Mouse (Mus musculus): ENCODE results near the gene Tldc2. TPM values are rescaled to one million over a fixed set of nuclear protein-coding genes. Genes with fewer than 3 reads are reported as not detected.

The Tldc2 gene
- polyA plus RNA-seq, 1 experiment from 2014 or later, result not detected

DNA sequence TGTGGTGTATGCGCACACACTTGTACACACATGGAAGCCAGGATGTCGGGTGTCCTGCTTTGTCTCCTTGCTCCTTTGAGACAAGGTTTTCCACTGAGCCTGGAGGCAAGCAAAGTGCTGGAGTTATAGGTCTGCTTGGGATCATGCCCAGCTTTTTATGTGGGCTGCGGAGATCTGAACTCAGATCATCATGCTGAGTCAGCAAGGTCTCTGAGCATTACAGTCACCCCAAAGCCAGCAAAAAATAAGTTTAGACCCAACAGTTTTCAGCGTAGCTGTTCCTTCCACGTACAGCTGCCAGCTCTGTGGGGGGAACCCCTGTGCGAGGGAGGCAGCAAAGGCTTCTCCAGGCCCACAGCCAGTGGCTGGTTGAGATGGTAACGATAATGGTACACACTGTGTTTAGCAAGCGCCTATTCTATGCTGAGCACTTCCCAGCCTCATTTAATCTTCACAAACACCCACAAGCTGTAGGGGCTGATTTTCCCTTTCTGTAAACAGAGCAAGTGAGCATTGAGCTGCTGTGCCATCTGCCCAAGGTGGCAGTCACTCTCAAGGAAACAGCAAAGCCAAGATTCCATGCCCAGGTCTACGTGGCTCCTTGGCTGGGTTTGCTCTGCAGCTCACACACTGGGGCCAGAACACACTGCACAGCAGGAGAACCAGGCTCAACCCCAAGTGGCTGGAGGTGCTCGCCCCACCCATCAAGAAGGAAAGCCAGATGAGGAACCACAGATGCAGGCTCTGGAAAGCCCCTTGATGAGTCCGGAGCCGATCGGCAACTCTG is 38.3 kb upstream of the Tldc2 start:
- no peak for ATAC-seq (replicated peaks; ENCODE audit: low FRiP score, low TSS enrichment, low read depth)
- no peak for DNase-seq (ENCODE audit: low spot score)
- no peak overlapping the region for H3K9ac ChIP-seq (ENCODE audit: low read length)
- no peaks in the 10 kb centered on the region for H3K4me1 ChIP-seq (replicated peaks; ENCODE audit: control insufficient read depth, insufficient read depth, low read length)
- no peak overlapping the region for H3K4me3 ChIP-seq (ENCODE audit: low read depth, low read length)
- H3K27me3 ChIP-seq (replicated peaks; ENCODE audit: control insufficient read depth, insufficient read depth, low read length), result no peaks in the 10 kb centered on the region
- no peaks in the 10 kb centered on the region for H3K9me3 ChIP-seq (ENCODE audit: control insufficient read depth, low read length)
- 83% methylated on average over 13 of the region's 13 CpGs for WGBS
- H3K4me2 ChIP-seq (ENCODE audit: low read length), result no peak overlapping the region
- H3K27ac ChIP-seq (ENCODE audit: low read depth), result no peak overlapping the region
- peaks cover 77% of the 10 kb centered on the region for H3K36me3 ChIP-seq (ENCODE audit: control insufficient read depth, insufficient read depth, low read length)

DNA sequence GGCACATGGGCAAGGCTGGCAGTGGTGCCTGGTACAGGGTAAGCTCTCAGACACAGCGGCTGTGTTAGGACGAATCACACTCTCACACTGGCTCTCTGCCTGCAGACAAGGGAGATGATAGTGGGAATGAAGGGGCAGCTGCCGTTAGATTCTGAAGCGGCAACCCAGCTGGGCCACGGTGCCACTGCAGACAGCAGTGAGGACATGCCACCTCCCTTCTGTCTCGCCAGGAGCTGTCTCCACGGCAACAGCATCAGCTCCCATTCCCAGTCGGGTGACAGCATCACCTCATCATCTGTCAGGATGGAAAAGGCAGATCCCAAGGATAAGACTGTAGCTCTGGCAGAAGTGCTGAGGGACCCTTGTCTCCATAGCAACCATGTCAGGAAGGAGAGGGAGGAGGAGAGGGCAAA is 37.0 kb upstream of the Tldc2 start:
- Histone ChIP-seq H3K4me1 (replicated peaks; ENCODE audit: control insufficient read depth, insufficient read depth, low read length) (no peaks in the 10 kb centered on the region), H3K36me3 (ENCODE audit: control insufficient read depth, insufficient read depth, low read length) (peaks cover 73% of the 10 kb centered on the region), H3K9me3 (ENCODE audit: control insufficient read depth, low read length) (no peaks in the 10 kb centered on the region), H3K4me2 (ENCODE audit: low read length) (no peak overlapping the region), H3K4me3 (ENCODE audit: low read depth, low read length) (no peak overlapping the region), H3K27ac (ENCODE audit: low read depth) (no peak overlapping the region), H3K27me3 (replicated peaks; ENCODE audit: control insufficient read depth, insufficient read depth, low read length) (no peaks in the 10 kb centered on the region), H3K9ac (ENCODE audit: low read length) (no peak overlapping the region)
- no peak for ATAC-seq (replicated peaks; ENCODE audit: low FRiP score, low TSS enrichment, low read depth)
- 69% methylated on average over 8 of the region's 8 CpGs for WGBS
- DNase-seq (ENCODE audit: low spot score), result no peak

DNA sequence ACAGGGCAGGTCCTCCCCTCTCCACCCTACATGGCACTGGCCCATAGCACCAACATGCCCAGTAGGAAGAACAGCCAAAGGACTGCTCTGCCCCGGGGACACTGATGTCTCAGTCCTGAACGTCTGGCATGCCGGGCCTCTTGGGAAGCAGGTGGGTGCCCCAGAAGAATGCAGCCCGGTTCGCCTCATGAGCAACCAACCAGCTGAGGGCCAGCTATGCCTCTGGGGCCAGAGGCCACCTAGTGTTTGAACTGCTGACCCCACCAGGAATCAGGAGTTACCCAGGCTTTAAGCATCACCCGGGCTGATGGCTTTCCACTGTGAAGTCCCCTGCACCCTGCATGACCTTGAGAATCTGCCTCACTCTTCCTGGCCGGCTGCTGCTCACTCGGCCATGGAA is 34.4 kb upstream of the Tldc2 start:
- no peaks in the 10 kb centered on the region for H3K9me3 ChIP-seq (ENCODE audit: control insufficient read depth, low read length)
- ATAC-seq (replicated peaks; ENCODE audit: low FRiP score, low TSS enrichment, low read depth), result no peak
- H3K4me1 ChIP-seq (replicated peaks; ENCODE audit: control insufficient read depth, insufficient read depth, low read length), result no peaks in the 10 kb centered on the region
- peaks cover 68% of the 10 kb centered on the region for H3K36me3 ChIP-seq (ENCODE audit: control insufficient read depth, insufficient read depth, low read length)
- H3K4me3 ChIP-seq (ENCODE audit: low read depth, low read length), result no peak overlapping the region
- 82% methylated on average over 8 of the region's 8 CpGs for WGBS
- H3K27me3 ChIP-seq (replicated peaks; ENCODE audit: control insufficient read depth, insufficient read depth, low read length), result no peaks in the 10 kb centered on the region
- H3K4me2 ChIP-seq (ENCODE audit: low read length), result no peak overlapping the region
- H3K27ac ChIP-seq (ENCODE audit: low read depth), result no peak overlapping the region
- H3K9ac ChIP-seq (ENCODE audit: low read length), result no peak overlapping the region
- DNase-seq (ENCODE audit: low spot score), result no peak

DNA sequence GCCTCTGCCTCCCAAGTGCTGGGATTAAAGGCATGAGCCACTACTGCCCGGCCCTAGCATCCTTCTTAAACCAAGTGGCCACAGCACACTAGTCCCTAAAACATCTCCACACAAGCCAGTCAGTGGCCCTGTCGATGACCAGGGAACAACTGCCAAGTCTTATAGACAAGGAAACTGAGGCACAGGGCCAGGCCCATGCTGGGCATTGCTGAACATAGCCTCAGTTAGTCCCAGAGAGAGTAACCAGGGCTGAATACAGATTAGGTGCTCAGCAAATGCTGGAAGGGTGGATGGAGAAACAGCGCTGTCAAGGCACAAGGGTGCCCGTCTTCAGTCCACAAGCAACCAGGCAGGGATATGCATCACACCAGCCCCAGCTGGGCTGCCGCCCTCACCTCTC is 33.7 kb upstream of the Tldc2 start:
- Histone ChIP-seq H3K36me3 (ENCODE audit: control insufficient read depth, insufficient read depth, low read length) (peaks cover 73% of the 10 kb centered on the region), H3K4me1 (replicated peaks; ENCODE audit: control insufficient read depth, insufficient read depth, low read length) (peaks cover 6% of the 10 kb centered on the region), H3K4me3 (ENCODE audit: low read depth, low read length) (no peak overlapping the region), H3K27me3 (replicated peaks; ENCODE audit: control insufficient read depth, insufficient read depth, low read length) (no peaks in the 10 kb centered on the region), H3K9me3 (ENCODE audit: control insufficient read depth, low read length) (no peaks in the 10 kb centered on the region), H3K4me2 (ENCODE audit: low read length) (no peak overlapping the region), H3K27ac (ENCODE audit: low read depth) (no peak overlapping the region), H3K9ac (ENCODE audit: low read length) (no peak overlapping the region)
- no peak for DNase-seq (ENCODE audit: low spot score)
- no peak for ATAC-seq (replicated peaks; ENCODE audit: low FRiP score, low TSS enrichment, low read depth)
- WGBS, result 98% methylated on average over 5 of the region's 5 CpGs

DNA sequence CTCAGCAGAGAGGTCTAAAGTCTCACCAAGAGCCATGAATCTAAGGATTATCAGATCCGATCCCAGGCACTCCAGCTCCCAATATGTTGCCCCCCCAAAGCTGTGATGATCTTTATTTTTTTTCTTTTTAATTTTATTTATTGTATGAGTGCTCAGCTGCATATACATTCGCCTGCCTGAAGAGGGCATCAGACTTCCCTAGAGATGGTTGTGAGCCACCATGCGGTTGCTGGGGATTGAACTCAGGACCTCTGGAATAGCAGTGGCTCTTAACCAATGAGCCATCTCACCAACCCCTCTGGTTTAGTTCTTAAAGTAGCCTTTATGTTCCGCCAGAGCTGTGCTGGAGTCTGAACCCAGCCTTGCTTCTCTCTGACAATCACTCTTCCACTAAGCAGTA is 33.1 kb upstream of the Tldc2 start:
- WGBS, result 73% methylated on average over 4 of the region's 4 CpGs
- no peak for ATAC-seq (replicated peaks; ENCODE audit: low FRiP score, low TSS enrichment, low read depth)
- H3K4me2 ChIP-seq (ENCODE audit: low read length), result no peak overlapping the region
- H3K9me3 ChIP-seq (ENCODE audit: control insufficient read depth, low read length), result no peaks in the 10 kb centered on the region
- H3K4me1 ChIP-seq (replicated peaks; ENCODE audit: control insufficient read depth, insufficient read depth, low read length), result peaks cover 13% of the 10 kb centered on the region
- no peaks in the 10 kb centered on the region for H3K27me3 ChIP-seq (replicated peaks; ENCODE audit: control insufficient read depth, insufficient read depth, low read length)
- no peak for DNase-seq (ENCODE audit: low spot score)
- H3K27ac ChIP-seq (ENCODE audit: low read depth), result no peak overlapping the region
- H3K9ac ChIP-seq (ENCODE audit: low read length), result no peak overlapping the region
- H3K36me3 ChIP-seq (ENCODE audit: control insufficient read depth, insufficient read depth, low read length), result peaks cover 70% of the 10 kb centered on the region
- no peak overlapping the region for H3K4me3 ChIP-seq (ENCODE audit: low read depth, low read length)

DNA sequence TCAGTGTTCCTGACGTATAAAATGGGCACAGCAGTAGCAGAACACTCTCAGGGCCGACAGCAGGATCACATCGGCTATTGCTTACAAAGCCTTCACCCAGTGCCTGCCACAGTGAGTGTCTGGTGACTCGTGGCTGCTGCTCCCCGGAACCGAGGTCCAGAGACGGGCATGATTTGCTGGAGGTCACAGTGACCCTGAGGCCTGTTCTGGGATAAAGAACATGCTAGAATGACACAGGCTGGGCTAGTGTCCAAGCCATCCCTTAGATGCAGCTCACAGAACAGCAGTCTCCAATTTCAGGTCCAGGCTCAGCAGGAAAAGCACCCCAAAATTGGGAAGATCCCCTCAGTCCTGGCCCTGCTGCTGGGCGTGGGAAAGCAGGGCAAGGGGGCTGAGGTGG is 32.6 kb upstream of the Tldc2 start:
- Histone ChIP-seq H3K4me2 (ENCODE audit: low read length) (no peak overlapping the region), H3K4me1 (replicated peaks; ENCODE audit: control insufficient read depth, insufficient read depth, low read length) (peaks cover 18% of the 10 kb centered on the region), H3K36me3 (ENCODE audit: control insufficient read depth, insufficient read depth, low read length) (peaks cover 67% of the 10 kb centered on the region), H3K9ac (ENCODE audit: low read length) (no peak overlapping the region), H3K4me3 (ENCODE audit: low read depth, low read length) (no peak overlapping the region), H3K27me3 (replicated peaks; ENCODE audit: control insufficient read depth, insufficient read depth, low read length) (no peaks in the 10 kb centered on the region), H3K27ac (ENCODE audit: low read depth) (no peak overlapping the region), H3K9me3 (ENCODE audit: control insufficient read depth, low read length) (no peaks in the 10 kb centered on the region)
- ATAC-seq (replicated peaks; ENCODE audit: low FRiP score, low TSS enrichment, low read depth) (no peak), DNase-seq (ENCODE audit: low spot score) (no peak)
- WGBS, result 86% methylated on average over 8 of the region's 8 CpGs

DNA sequence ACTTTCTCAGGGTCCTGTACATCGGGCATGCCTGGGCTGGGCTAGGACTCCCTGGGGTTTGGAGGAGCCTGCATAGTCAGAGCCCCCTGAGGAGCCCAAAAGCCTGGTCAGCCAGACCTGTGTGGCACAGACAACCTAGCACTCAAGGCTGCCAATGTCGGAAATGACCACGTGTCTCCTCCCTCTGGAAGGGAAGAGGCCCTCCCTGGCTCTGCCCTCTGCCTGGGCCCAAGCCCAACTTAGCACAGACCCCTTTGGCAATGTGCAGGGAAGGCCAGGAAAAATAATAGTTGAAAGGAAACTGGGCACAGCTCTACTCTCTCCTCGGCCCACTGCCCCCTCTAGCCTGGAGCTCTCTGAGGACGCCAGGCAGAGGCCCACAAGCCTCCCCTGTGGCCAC is 32.0 kb upstream of the Tldc2 start:
- no peak overlapping the region for H3K9ac ChIP-seq (ENCODE audit: low read length)
- ATAC-seq (replicated peaks; ENCODE audit: low FRiP score, low TSS enrichment, low read depth), result no peak
- no peak overlapping the region for H3K4me2 ChIP-seq (ENCODE audit: low read length)
- WGBS, result 78% methylated on average over 5 of the region's 5 CpGs
- H3K4me3 ChIP-seq (ENCODE audit: low read depth, low read length), result no peak overlapping the region
- no peaks in the 10 kb centered on the region for H3K27me3 ChIP-seq (replicated peaks; ENCODE audit: control insufficient read depth, insufficient read depth, low read length)
- no peaks in the 10 kb centered on the region for H3K9me3 ChIP-seq (ENCODE audit: control insufficient read depth, low read length)
- H3K4me1 ChIP-seq (replicated peaks; ENCODE audit: control insufficient read depth, insufficient read depth, low read length), result peaks cover 19% of the 10 kb centered on the region
- peaks cover 68% of the 10 kb centered on the region for H3K36me3 ChIP-seq (ENCODE audit: control insufficient read depth, insufficient read depth, low read length)
- no peak overlapping the region for H3K27ac ChIP-seq (ENCODE audit: low read depth)
- no peak for DNase-seq (ENCODE audit: low spot score)

DNA sequence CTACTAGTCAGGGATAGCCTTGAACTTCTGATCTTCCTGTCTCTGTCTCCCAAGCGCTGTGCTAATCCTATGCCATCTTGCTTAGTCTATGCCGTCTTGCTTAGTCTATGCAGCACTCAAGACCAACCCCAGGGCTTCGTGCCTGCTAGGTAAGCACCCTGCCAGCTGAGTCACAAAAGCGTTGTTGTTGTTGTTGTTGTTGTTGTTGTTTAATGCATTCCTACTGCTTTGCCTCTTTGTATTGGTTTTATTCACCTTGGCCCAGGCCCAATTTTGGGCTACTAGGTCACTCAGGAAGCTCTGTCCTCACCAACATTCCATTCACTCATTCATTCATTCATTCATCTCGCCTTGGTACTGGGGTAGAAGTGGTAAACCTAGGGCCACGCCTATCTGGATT is 31.1 kb upstream of the Tldc2 start:
- H3K4me1 ChIP-seq (replicated peaks; ENCODE audit: control insufficient read depth, insufficient read depth, low read length), result peaks cover 19% of the 10 kb centered on the region

DNA sequence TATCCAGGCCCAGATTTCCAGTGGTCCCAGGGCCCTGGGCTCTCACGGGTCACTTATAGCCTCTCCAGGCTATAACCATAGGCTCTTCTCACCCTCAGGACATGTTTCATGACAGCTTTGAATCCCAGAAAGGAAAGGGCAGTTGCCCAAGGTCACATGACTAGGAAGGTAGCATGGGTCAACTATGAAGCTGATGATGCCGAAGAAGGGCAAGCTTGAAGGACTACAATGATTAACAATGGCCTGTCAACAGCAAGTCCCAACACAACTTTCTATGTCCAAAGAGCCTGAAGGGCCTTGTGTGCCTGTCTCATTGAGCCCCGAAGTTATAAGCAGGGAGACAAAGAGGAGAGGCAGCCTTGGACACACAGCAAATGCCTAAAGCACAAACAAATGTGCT is 29.7 kb upstream of the Tldc2 start:
- Histone ChIP-seq H3K4me1 (replicated peaks; ENCODE audit: control insufficient read depth, insufficient read depth, low read length) (peaks cover 19% of the 10 kb centered on the region), H3K4me2 (ENCODE audit: low read length) (no peak overlapping the region), H3K27ac (ENCODE audit: low read depth) (no peak overlapping the region), H3K27me3 (replicated peaks; ENCODE audit: control insufficient read depth, insufficient read depth, low read length) (no peaks in the 10 kb centered on the region), H3K36me3 (ENCODE audit: control insufficient read depth, insufficient read depth, low read length) (peaks cover 50% of the 10 kb centered on the region), H3K9me3 (ENCODE audit: control insufficient read depth, low read length) (no peaks in the 10 kb centered on the region), H3K9ac (ENCODE audit: low read length) (no peak overlapping the region), H3K4me3 (ENCODE audit: low read depth, low read length) (no peak overlapping the region)
- DNase-seq (ENCODE audit: low spot score), result no peak
- ATAC-seq (replicated peaks; ENCODE audit: low FRiP score, low TSS enrichment, low read depth), result no peak
- WGBS, result 95% methylated on average over 3 of the region's 3 CpGs

More for the DNA sequence above, 31.1 kb upstream of the Tldc2 start:
- no peak for DNase-seq (ENCODE audit: low spot score)
- no peak overlapping the region for H3K4me2 ChIP-seq (ENCODE audit: low read length)
- WGBS, result 90% methylated on average over 6 of the region's 6 CpGs
- no peak for ATAC-seq (replicated peaks; ENCODE audit: low FRiP score, low TSS enrichment, low read depth)
- no peak overlapping the region for H3K9ac ChIP-seq (ENCODE audit: low read length)
- H3K27me3 ChIP-seq (replicated peaks; ENCODE audit: control insufficient read depth, insufficient read depth, low read length), result no peaks in the 10 kb centered on the region
- no peak overlapping the region for H3K4me3 ChIP-seq (ENCODE audit: low read depth, low read length)
- H3K9me3 ChIP-seq (ENCODE audit: control insufficient read depth, low read length), result no peaks in the 10 kb centered on the region
- H3K27ac ChIP-seq (ENCODE audit: low read depth), result no peak overlapping the region
- peaks cover 64% of the 10 kb centered on the region for H3K36me3 ChIP-seq (ENCODE audit: control insufficient read depth, insufficient read depth, low read length)
